Mouse (Mus musculus) midbrain, embryonic 13.5 days (tissue): Measurements from ENCODE around the gene Ahctf1. TPM values are rescaled to one million over a fixed set of nuclear protein-coding genes. Genes with fewer than 3 reads are reported as not detected.
A peak's percentile ranks its signal among the peaks of the same experiment; 100 is the strongest.
"Not testable (repeated sequence)": the region's sequence is repeated elsewhere in the genome, so short reads cannot be mapped to it uniquely, and the experiment has no call there.

ENCODE experiments used
- ATAC-seq: fragments of 200-750 bp; cut with Nextera tagmentation; 2 replicates; pipeline ENCODE4 v1.8.0; 2017; ENCODE audit warnings: mild to moderate bottlenecking, moderate TSS enrichment, moderate library complexity
- H3K27ac ChIP-seq: fragments of 300-500 bp; sonication (generic); 2 replicates; pipeline ENCODE4 v1.5.1; 2015; ENCODE audit warnings: inconsistent platforms, mild to moderate bottlenecking, moderate library complexity
- H3K27me3 ChIP-seq: fragments of 300-500 bp; sonication (generic); 2 replicates; pipeline ENCODE4 v1.6.1; 2015; ENCODE audit warnings: mild to moderate bottlenecking, inconsistent platforms
- H3K36me3 ChIP-seq: fragments of 300-500 bp; sonication (generic); 2 replicates; pipeline ENCODE4 v1.6.1; 2015; ENCODE audit warnings: mild to moderate bottlenecking, inconsistent platforms
- H3K4me1 ChIP-seq: fragments of 300-500 bp; sonication (generic); replicated peaks from 2 replicates; pipeline ENCODE4 v1.6.1; 2015; ENCODE audit warnings: inconsistent platforms
- H3K4me2 ChIP-seq: fragments of 300-500 bp; sonication (generic); replicated peaks from 2 replicates; pipeline ENCODE4 v1.6.1; 2015; ENCODE audit warnings: moderate library complexity, mild to moderate bottlenecking, inconsistent platforms
- H3K4me3 ChIP-seq: fragments of 300-500 bp; sonication (generic); replicated peaks from 2 replicates; pipeline ENCODE4 v1.5.1; 2015; ENCODE audit warnings: mild to moderate bottlenecking, inconsistent platforms
- H3K9ac ChIP-seq: fragments of 300-500 bp; sonication (generic); replicated peaks from 2 replicates; pipeline ENCODE4 v1.6.1; 2015; ENCODE audit warnings: mild to moderate bottlenecking, inconsistent platforms
- H3K9me3 ChIP-seq: fragments of 300-500 bp; sonication (generic); 2 replicates; pipeline ENCODE4 v1.6.1; 2016; ENCODE audit warnings: mild to moderate bottlenecking, inconsistent platforms
- WGBS: fragments of 180-500 bp; shearing (Covaris S2); methylation state at CpG from one replicate; pipeline ENCODE4 v1.1.7; 2015; 5-methylcytosine and 5-hydroxymethylcytosine counted together
- polyA plus RNA-seq: library from polyadenylated mRNA; unstranded; fragments of >200 nt; fragmentation: Nextera tagmentation; extraction: Ambion mirVana; gene quantifications from 2 replicates; pipeline ENCODE4 v1.2.1, GENCODE M21; 2015

The Ahctf1 gene
- polyA plus RNA-seq, 1 experiment from 2014 or later: 21.9 TPM

DNA sequence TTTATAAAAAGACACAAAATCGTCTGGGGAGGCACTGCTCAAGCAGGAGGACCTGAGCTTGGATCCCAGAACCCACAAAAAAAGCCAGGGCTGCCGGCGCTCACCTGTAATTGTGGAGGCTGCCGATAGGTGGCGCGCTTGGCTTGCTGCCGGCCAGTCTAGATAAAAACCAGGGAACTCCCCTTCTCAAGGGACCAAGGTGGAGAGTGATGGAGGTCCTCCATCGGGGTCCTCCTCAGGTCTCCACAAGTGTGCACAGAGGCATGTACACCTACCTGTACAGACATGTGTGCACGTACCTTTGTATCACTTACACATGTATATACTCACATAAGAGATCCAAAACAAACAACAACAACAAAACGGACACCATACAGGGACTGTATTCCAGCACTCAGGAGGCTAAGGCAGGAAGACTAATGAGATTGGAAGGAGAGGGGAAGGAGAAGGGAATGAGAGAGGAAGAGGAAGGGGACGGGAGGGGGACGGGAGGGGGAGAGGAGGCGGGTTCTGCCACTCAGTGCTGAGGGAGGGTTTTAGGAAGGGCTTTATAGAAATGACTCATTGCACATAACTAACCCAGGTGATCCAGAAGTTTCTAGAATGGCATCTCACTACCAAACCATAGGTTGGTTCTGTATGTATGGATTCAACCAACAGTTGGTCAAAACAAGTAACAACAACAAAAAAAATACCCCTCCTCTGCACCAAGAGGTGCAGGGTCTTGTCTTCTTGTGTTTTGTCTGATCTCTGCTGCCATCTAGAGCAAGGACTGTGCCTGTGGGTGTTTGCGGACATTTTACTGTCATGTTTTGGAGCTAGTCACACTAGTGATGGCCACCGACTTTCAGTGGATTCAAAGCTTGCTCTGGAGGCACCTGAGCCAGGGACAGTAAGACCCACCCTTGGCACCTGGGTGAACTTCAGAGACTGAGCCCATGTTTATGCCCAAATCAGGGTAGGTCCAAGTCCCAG lies 68.7 kb downstream of the Ahctf1 start:
- Histone ChIP-seq H3K27ac (no peak overlapping the region), H3K4me2 (no peak overlapping the region), H3K27me3 (no peaks in the 10 kb centered on the region), H3K36me3 (no peaks in the 10 kb centered on the region), H3K4me1 (no peaks in the 10 kb centered on the region), H3K9ac (no peak overlapping the region), H3K9me3 (no peaks in the 10 kb centered on the region), H3K4me3 (no peak overlapping the region)
- 0 out of 2 replicates have a peak, but pooled peaks have one; percentile 50 for ATAC-seq
- WGBS: 32% methylated on average over 15 of the region's 15 CpGs

DNA sequence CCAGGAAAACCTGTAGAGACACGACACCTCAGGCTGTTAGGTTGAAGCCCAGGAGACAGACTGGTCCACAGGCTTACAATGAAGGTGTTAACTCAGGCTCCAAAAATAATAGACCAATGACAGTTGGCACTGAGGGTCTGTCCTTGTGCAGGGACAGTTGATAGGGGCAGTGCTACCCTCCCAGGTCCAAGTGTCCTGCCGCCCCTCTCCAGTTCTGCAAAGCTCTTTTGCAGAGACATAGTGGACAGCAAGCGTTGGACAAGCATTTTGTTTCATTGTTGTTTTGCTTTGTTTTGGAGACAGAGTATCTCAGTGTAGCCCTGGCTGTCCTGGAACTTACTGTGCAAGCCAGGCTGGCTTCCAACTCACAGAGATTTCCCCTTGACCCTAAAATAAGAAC lies 72.1 kb downstream of the Ahctf1 start:
- ATAC-seq: no peak
- no peaks in the 10 kb centered on the region for H3K27me3 ChIP-seq
- no peaks in the 10 kb centered on the region for H3K36me3 ChIP-seq
- no peak overlapping the region for H3K9ac ChIP-seq
- no peaks in the 10 kb centered on the region for H3K9me3 ChIP-seq
- H3K4me2 ChIP-seq: no peak overlapping the region
- H3K4me1 ChIP-seq: no peaks in the 10 kb centered on the region
- H3K27ac ChIP-seq: no peak overlapping the region
- 90% methylated on average over 3 of the region's 3 CpGs for WGBS
- H3K4me3 ChIP-seq: no peak overlapping the region

DNA sequence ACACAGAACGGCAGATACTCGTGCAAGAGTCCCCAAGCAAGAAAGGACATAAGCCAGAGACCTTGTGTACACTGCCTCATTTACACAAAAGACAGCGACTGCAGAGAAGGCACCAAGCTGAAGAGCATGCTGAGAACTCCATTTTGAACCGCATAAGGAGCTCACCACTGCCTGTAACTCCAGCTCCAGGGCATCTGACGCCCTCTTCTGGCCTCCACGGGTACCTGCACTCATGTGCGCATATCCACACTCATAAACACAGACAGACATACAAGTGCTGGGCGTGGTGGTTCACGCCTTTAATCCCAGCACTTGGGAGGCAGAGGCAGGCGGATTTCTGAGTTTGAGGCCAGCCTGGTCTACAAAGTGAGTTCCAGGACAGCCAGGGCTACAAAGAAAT lies 74.8 kb downstream of the Ahctf1 start:
- ATAC-seq: no peak
- H3K27ac ChIP-seq: no peak overlapping the region
- no peaks in the 10 kb centered on the region for H3K27me3 ChIP-seq
- no peaks in the 10 kb centered on the region for H3K36me3 ChIP-seq
- no peaks in the 10 kb centered on the region for H3K4me1 ChIP-seq
- H3K4me2 ChIP-seq: no peak overlapping the region
- WGBS: 89% methylated on average over 10 of the region's 10 CpGs
- no peaks in the 10 kb centered on the region for H3K9me3 ChIP-seq
- H3K4me3 ChIP-seq: no peak overlapping the region
- no peak overlapping the region for H3K9ac ChIP-seq

DNA sequence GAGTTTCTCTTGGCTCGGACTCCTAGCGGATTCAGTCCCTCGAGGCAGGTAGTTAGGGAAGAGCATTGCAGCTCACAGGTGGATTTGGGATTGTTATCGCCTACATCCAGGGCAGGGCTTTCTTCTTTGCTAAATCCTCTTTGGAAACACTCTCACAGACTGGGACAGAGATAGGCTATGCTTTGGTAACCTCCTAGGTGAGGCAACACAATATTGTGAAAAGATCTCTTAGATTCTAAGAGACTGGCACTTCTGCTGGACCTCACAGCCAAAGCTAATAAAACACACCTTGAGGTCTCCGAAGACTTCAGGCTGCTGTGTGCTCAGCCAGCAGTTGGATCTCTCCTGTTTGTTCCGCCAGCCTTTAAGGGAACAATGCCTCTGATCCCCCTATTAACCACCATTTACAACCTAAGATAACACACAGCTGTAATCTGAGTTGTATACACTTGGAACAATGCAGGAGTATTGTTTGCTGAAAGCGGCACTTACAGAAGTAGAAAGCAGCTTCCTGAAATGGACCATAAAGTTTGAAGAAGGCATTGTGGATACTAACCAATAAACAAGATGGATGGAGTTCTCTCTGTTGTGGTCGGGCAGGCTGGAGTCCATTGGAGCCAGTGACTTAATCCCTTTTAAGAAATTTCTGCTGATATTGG lies 80.5 kb downstream of the Ahctf1 start:
- ATAC-seq: no peak
- WGBS: 75% methylated on average over 8 of the region's 8 CpGs

DNA sequence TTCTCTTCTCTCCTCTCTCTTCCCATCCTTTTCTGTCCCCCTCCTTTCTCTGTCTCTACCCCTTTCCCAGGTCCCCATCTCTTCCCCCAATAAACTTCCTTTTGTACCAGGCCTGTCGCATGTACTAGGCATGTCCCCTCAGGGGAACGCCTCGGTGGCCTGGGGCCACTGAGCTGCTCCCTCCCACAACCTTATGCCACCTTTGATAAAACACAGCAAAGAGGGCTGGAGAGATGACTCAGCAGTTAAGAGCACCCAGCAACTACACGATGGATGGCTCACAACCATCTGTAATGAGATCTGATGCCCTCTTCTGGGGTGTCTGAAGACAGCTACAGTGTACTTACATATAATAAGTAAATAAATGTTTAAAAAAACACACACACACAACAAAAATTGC lies 87.7 kb downstream of the Ahctf1 start:
- no peak for ATAC-seq

More for the DNA sequence above, 80.5 kb downstream of the Ahctf1 start:
- Histone ChIP-seq H3K9me3 (no peaks in the 10 kb centered on the region), H3K4me1 (no peaks in the 10 kb centered on the region), H3K27ac (no peak overlapping the region), H3K4me3 (no peak overlapping the region), H3K4me2 (no peak overlapping the region), H3K27me3 (no peaks in the 10 kb centered on the region), H3K36me3 (no peaks in the 10 kb centered on the region), H3K9ac (no peak overlapping the region)

DNA sequence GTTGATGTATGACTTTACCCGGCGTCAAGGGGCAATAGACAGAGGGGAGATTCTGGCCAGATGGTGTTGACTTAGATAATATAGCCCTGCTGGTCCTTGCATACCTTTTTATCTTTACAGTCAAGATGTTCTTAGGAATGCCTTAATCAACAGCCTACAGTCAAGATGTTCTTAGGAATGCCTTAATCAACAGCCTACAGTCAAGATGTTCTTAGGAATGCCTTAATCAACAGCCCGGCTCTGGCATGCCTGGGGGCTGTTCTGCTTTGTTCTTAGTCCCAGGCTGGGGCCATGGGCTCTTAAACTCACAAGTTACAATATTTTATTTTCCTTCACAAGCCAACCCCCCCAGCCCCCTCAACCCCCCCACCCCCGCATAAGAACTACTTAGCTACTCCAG lies 88.2 kb downstream of the Ahctf1 start:
- not testable (repeated sequence) for H3K9me3 ChIP-seq, H3K36me3 ChIP-seq, H3K4me1 ChIP-seq, H3K27ac ChIP-seq, H3K9ac ChIP-seq, H3K27me3 ChIP-seq, ATAC-seq, H3K4me2 ChIP-seq, H3K4me3 ChIP-seq
- 92% methylated on average over 3 of the region's 4 CpGs for WGBS

More for the DNA sequence above, 87.7 kb downstream of the Ahctf1 start:
- H3K4me2 ChIP-seq: no peak overlapping the region
- H3K27me3 ChIP-seq: no peaks in the 10 kb centered on the region
- H3K4me3 ChIP-seq: no peak overlapping the region
- no peaks in the 10 kb centered on the region for H3K4me1 ChIP-seq
- WGBS: 92% methylated on average over 4 of the region's 4 CpGs
- H3K9me3 ChIP-seq: peaks cover 3% of the 10 kb centered on the region
- H3K27ac ChIP-seq: no peak overlapping the region
- no peak overlapping the region for H3K9ac ChIP-seq
- H3K36me3 ChIP-seq: no peaks in the 10 kb centered on the region

DNA sequence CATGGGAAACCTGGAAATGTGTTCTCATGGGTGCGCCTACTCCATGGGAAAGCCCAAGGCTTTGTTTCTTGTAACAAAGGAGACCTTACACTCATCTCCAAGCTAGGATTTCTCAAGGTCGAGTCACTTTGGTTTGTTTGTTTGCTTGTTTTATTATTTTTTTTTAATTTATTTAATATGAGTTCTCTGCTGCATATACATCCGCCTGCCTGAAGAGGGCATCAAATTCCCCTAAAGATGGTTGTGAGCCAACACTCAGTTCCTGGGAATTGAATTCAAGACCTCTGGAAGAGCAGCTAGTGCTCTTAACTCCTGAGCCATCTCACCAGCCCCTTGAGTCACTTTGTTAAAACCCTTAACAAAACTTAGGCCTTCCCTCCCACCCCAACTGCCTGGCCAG lies 90.1 kb downstream of the Ahctf1 start:
- WGBS: 91% methylated on average over 3 of the region's 3 CpGs
- no peak overlapping the region for H3K9ac ChIP-seq
- no peaks in the 10 kb centered on the region for H3K27me3 ChIP-seq
- no peak overlapping the region for H3K4me2 ChIP-seq
- H3K4me3 ChIP-seq: no peak overlapping the region
- no peak overlapping the region for H3K27ac ChIP-seq
- peaks cover 3% of the 10 kb centered on the region for H3K9me3 ChIP-seq
- H3K36me3 ChIP-seq: no peaks in the 10 kb centered on the region
- no peak for ATAC-seq
- no peaks in the 10 kb centered on the region for H3K4me1 ChIP-seq

DNA sequence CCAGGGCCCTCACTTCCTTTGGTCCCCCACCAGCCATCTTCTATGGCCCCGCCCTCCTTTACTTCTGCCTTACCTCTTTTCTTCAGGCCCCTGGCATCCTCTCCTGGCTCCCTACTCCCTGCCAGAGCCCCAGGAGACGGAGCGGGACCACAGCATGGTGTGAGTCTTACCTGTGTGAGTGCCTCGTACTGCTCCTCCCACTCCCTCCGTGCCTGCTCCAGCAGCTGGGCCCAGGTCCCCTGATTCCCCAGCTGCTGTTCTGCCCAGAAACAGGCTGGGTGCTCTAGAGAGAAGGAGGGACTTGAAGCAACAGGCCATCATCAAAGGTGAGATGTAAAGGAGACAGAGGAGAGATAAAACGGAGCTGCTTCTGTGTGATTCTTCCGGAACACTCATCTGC lies 90.8 kb downstream of the Ahctf1 start:
- no peaks in the 10 kb centered on the region for H3K4me1 ChIP-seq
- H3K9ac ChIP-seq: no peak overlapping the region
- no peaks in the 10 kb centered on the region for H3K27me3 ChIP-seq
- H3K36me3 ChIP-seq: no peaks in the 10 kb centered on the region
- H3K4me3 ChIP-seq: no peak overlapping the region
- WGBS: 88% methylated on average over 7 of the region's 7 CpGs
- H3K27ac ChIP-seq: no peak overlapping the region
- H3K9me3 ChIP-seq: peaks cover 3% of the 10 kb centered on the region
- ATAC-seq: no peak
- no peak overlapping the region for H3K4me2 ChIP-seq

DNA sequence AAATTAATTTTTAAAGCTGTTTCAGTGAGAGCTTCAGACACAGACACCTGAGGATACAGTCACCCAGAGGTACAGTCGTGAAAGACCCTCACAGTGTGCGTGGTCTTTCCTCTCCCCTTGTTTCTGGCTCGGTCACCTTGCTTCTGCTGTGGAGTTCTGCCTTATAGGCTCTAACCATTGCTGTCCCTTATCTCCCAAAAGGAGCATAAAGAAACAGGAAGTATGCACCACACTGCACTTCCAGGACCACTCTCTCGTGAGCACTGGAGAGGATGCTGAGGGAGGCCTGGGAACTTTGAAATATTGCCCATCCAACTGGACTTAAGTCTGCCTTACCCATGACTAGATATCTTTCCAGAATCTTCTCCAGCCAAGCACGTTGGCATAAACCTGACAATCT lies 92.7 kb downstream of the Ahctf1 start:
- H3K36me3 ChIP-seq: no peaks in the 10 kb centered on the region
- no peak overlapping the region for H3K27ac ChIP-seq
- WGBS: 93% methylated on average over 5 of the region's 5 CpGs
- no peak overlapping the region for H3K4me3 ChIP-seq
- H3K9ac ChIP-seq: no peak overlapping the region
- no peak for ATAC-seq
- peaks cover 3% of the 10 kb centered on the region for H3K9me3 ChIP-seq
- no peaks in the 10 kb centered on the region for H3K27me3 ChIP-seq
- H3K4me2 ChIP-seq: no peak overlapping the region
- no peaks in the 10 kb centered on the region for H3K4me1 ChIP-seq

DNA sequence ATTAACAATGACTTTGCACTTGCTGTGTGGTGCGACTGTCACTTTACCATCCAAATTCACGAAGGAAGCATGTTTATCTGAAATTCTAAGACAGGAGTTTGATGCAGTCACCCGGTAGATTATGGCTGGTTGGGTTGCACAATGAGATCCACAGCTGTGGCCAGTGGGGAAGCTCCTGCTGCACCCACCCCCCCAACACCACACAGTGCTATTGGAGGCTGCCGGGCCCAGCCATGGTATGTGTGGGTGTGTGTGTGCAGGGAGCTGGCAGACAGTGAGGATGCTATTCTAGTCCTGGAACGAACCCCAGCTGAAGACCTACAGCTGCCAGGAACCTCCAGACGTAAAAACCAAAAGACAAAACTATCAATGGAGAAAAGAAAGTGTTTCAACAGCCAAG lies 94.1 kb downstream of the Ahctf1 start:
- Histone ChIP-seq H3K9me3 (no peaks in the 10 kb centered on the region), H3K27me3 (no peaks in the 10 kb centered on the region), H3K4me3 (no peak overlapping the region), H3K36me3 (no peaks in the 10 kb centered on the region), H3K4me2 (no peak overlapping the region), H3K4me1 (no peaks in the 10 kb centered on the region), H3K27ac (no peak overlapping the region), H3K9ac (no peak overlapping the region)
- 93% methylated on average over 6 of the region's 6 CpGs for WGBS
- ATAC-seq: no peak

DNA sequence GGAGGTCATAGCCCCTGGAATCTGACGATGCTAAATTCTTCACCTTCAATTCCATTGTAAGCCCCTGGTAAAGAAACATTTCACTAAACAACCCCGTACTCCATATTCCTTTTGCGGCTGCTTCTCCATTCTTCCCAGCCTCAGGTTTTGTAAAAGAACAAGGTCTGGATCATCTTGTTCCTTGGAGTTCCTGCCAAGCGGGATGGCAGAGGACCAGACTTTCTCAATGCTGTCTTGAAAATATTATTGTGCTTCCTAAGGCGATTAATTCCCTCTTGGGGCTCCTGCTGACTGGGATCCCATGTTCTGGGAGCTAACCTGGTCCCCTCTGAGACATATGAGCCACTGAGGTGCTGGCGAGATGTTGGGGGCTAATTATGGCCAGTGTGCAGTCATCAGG lies 98.3 kb downstream of the Ahctf1 start:
- no peak overlapping the region for H3K27ac ChIP-seq
- no peak overlapping the region for H3K9ac ChIP-seq
- H3K27me3 ChIP-seq: no peaks in the 10 kb centered on the region
- H3K4me3 ChIP-seq: no peak overlapping the region
- no peaks in the 10 kb centered on the region for H3K4me1 ChIP-seq
- H3K9me3 ChIP-seq: no peaks in the 10 kb centered on the region
- no peak for ATAC-seq
- WGBS: 90% methylated on average over 6 of the region's 6 CpGs
- H3K4me2 ChIP-seq: no peak overlapping the region
- no peaks in the 10 kb centered on the region for H3K36me3 ChIP-seq

DNA sequence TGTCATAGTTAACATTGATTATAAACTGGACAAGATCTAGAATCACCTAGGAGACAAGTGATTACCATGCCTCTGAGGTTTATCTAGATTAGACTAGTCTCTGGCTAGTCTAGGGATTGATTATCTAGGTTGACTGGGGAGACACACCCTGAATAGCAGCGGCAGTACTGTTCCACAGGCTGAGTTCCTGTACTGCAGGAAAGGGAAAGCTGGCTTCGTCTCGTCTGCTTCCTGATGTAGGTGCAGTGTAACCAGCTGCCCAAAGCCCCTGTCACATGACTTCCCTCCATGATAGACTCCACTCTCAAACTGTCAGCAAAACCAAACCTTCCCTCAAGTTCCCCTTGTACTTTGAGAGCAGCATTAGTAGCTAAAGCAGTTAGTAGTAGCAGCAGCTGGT lies 99.3 kb downstream of the Ahctf1 start:
- ATAC-seq: no peak
- Histone ChIP-seq H3K36me3 (no peaks in the 10 kb centered on the region), H3K4me1 (no peaks in the 10 kb centered on the region), H3K9me3 (no peaks in the 10 kb centered on the region), H3K4me2 (no peak overlapping the region), H3K27ac (no peak overlapping the region), H3K9ac (no peak overlapping the region), H3K4me3 (no peak overlapping the region), H3K27me3 (no peaks in the 10 kb centered on the region)
- 84% methylated on average over 3 of the region's 3 CpGs for WGBS
